Mouse (Mus musculus) layer of hippocampus, postnatal 10 days (tissue): ENCODE results near the gene Ankrd52. TPM values are rescaled to one million over a fixed set of nuclear protein-coding genes. Genes with fewer than 3 reads are reported as not detected.

ENCODE experiments used
- DNase-seq, 2 experiments: peaks; one replicate each; pipeline ENCODE4 v3.0.0; 2021; ENCODE audit warnings: low spot score in 2 of 2
- total RNA-seq, 2 experiments: library from RNA; stranded (reverse); gene quantifications; 2 replicates each; pipeline ENCODE4 v1.2.3; 2021

Gene Ankrd52
- total RNA-seq, 2 experiments from 2014 or later = 79.0 to 80.3 TPM

- no peak for DNase-seq
Observed at GRCm38 (mm10) chr10:128400338-128400737, 23.4 kb downstream of the Ankrd52 start.

- no peak for DNase-seq
Observed at GRCm38 (mm10) chr10:128401056-128401455, 24.1 kb downstream of the Ankrd52 start, which contains the start of gene Slc39a5. TSS of gene Slc39a5 (minus strand) at chr10:128401229.

- DNase-seq = no peak
Observed at GRCm38 (mm10) chr10:128401638-128402037, 24.7 kb downstream of the Ankrd52 start.

- no peak for DNase-seq
Observed at GRCm38 (mm10) chr10:128403931-128404330, 27.0 kb downstream of the Ankrd52 start.

GRCm38 (mm10) chr10:128408591-128409535 is 31.9 kb downstream of the Ankrd52 start:
- peak; percentile 54 to 62 for DNase-seq

- peak; percentile 97 to 98 for DNase-seq
Observed at GRCm38 (mm10) chr10:128409692-128410559, 33.0 kb downstream of the Ankrd52 start.

GRCm38 (mm10) chr10:128410560-128410845 is 33.6 kb downstream of the Ankrd52 start:
- no peak for DNase-seq

GRCm38 (mm10) chr10:128411211-128412054 is 34.5 kb downstream of the Ankrd52 start, which contains the start of the genes Nabp2 and Rnf41:
TSS of gene Nabp2 (minus strand) at chr10:128411492.
TSS of gene Rnf41 (plus strand) at chr10:128411657.
- DNase-seq = peak; percentile 95 to 96

- no peak for DNase-seq
Observed at GRCm38 (mm10) chr10:128412055-128412381, 35.1 kb downstream of the Ankrd52 start.

GRCm38 (mm10) chr10:128412558-128412957 is 35.6 kb downstream of the Ankrd52 start:
- no peak for DNase-seq

- no peak for DNase-seq
Observed at GRCm38 (mm10) chr10:128413076-128413475, 36.2 kb downstream of the Ankrd52 start.

- no peak for DNase-seq
Observed at GRCm38 (mm10) chr10:128414848-128415247, 37.9 kb downstream of the Ankrd52 start.

- DNase-seq = no peak
Observed at GRCm38 (mm10) chr10:128422426-128422825, 45.5 kb downstream of the Ankrd52 start.

GRCm38 (mm10) chr10:128424604-128425003 is 47.7 kb downstream of the Ankrd52 start:
- DNase-seq = no peak

- no peak for DNase-seq
Observed at GRCm38 (mm10) chr10:128425260-128425659, 48.3 kb downstream of the Ankrd52 start.

GRCm38 (mm10) chr10:128429052-128429451 is 52.1 kb downstream of the Ankrd52 start:
- DNase-seq = no peak

- DNase-seq = no peak
Observed at GRCm38 (mm10) chr10:128429454-128429853, 52.5 kb downstream of the Ankrd52 start.

GRCm38 (mm10) chr10:128433417-128433816 is 56.5 kb downstream of the Ankrd52 start:
- no peak for DNase-seq

GRCm38 (mm10) chr10:128434681-128435080 is 57.8 kb downstream of the Ankrd52 start:
- DNase-seq = no peak

GRCm38 (mm10) chr10:128435186-128435823 is 58.4 kb downstream of the Ankrd52 start:
- DNase-seq = peak in 1 of 2 experiments; percentile 54
